Mouse (Mus musculus) neural tube, embryonic 10.5 days (tissue): Measurements from ENCODE around the gene Bcl11b.

Experiments used
- DNase-seq: peaks from one replicate; pipeline ENCODE4 v3.0.0-alpha.2; 2017; ENCODE audit warnings: low spot score; ENCODE audit errors: extremely low spot score

Gene Bcl11b

DNA sequence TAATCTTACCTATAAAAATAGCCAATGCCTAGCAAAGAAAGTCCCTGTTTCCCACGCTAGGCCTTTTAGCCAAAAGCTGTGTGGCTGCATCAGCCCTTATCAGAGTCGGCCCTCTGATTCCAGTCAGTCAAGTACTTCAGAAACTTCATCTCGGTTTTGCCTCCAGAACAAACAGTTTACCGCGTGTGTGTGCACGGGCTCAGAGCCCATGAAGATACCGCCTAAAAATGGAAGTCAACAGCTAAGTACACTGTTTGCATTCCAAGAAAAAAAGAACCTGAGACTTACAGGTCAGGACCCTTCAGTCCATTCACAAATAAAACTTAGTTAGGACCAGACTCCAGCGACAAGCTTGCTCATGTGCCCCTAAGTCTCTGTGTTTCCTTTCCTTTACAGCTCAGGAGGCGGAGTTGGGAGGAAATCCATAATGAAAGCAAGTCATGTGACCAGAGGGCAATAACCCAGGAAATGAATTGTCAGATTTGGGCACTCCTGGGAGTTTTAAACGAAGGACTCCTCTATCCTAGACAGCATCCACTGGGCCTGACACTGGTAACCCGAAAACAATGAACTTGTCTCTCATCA, 29.8 kb downstream of the Bcl11b start:
- DNase-seq, result no peak

DNA sequence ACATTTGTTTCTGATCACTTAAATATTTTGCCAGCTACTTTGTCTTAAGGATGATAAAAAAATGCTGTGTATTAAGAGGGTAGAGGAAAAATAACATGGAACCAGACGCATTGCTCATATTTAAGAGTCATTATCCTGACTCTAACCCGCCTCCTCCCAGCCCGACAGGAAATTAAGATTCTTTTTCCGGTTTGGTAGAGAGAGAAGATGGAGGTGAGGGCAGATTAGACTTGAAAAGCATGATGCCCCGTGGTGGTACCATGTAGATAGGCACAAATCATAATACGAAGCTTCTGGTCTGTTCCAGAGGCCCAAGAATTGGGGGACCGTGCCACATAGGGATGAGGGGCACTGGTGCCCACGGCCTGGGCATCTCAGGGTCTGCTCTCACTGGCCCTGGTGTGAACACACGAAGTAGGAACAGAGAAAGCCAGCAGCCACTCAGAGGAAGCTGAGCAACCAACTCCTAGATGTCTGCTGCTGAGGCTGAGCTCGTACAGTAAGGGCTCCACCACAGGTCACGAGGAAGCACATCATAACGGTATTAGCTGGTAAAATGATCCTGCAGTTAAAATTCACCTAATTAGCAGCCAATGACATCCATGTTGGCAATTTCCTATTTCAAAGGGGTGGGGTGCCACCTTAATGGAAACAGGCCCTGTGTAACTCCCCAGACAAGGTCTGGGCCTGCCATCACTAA, 32.2 kb downstream of the Bcl11b start:
- DNase-seq, result no peak

DNA sequence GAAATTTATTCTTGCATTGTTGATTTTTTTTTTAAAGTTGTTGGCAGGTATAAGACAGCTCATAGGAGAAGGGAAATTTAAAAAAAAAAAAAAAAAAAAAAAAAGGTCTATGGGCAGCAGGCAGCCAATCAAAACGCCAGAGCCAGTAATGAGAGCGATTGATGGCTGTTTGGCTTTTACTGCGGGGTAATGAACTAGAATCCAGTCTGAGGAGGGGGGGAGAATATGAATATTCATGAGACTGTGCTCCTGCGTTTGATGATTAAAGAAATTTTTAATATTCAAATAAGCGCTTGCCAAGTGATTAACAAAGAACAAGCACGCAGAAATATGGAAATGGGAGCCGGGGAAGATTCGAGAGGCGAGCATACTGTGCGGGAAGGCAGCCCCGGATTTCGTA, 32.8 kb downstream of the Bcl11b start:
- no peak for DNase-seq

DNA sequence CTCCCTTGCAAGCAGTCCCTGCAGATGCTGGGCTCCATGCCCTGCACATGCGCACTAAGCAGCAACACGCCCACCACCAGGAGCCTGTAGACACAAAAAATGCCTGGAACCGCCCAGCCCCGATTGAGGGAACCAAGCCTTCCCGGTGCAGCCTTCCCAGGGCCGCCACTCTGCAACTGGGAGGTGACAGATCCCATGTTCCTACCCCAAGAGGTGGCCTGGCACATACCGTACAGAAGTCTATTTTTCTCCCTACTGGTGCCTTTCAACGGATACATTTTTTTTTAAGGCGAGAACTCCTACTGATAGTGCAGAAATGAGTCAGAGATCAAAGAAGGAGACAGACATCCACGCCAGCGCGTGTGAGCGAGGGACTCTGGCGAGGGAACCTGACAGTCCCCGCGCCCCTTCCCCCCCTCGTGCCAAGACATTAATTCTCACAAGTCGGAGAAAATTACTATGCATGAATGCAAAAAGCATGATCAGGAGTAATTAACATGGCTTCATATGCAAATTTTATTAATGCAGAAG, 33.5 kb downstream of the Bcl11b start:
- DNase-seq, result no peak

DNA sequence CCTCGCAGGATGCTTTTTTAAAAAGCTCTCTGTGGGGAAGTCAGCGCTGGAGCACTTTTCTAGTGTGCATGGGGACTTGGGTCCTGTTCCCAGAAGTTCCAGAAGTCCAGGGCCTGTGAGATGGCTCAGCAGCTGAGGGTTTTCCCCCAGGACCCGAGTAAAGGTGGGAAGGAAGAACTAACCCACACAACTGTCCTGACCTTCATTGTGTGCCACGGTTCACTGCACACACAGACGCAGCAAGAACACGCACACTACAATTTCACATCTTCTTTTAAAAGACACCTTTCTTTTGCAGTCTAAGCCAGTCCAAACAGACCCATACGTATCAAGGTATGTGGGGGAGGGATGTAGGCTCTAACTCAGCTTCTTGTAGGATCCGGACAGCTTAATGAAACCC, 34.3 kb downstream of the Bcl11b start:
- no peak for DNase-seq

DNA sequence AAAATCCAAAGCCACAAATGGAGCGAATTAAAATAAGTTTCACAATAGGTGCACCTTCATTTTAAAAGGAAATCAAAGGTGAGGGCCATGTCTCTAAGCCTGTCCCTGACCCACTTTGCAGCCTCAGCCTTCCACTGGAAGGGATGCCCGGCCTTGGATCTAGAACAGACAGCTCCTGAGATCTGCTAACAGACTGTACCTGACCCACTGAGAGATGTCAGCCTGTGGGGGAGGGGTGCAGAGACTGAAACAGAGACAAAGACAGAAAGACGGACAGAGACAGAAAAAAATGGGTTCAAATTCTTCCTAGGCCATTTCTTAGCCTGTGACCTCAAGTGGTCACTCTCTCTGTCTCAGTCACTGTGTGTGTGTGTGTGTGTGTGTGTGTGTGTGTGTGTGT, 35.1 kb downstream of the Bcl11b start:
- no peak for DNase-seq

DNA sequence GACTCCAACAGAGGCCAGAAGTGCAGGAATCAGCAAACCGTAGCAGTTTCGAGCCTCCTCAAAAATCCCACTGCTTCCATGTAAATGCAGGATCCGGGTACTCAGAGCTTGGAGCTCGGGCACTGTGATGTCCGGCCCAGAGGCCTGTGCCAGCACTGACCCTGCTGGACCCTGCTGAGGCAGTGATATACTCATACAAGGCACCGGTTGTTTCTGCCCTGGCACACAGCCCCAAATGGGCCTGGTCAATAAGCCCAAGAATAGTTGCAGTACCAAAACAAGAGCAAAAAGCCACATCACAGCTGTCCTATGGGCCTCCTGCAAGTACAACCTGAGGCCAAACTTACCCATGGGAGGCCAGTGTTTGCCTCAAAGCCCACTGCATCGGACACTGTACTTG, 36.4 kb downstream of the Bcl11b start:
- DNase-seq, result no peak

DNA sequence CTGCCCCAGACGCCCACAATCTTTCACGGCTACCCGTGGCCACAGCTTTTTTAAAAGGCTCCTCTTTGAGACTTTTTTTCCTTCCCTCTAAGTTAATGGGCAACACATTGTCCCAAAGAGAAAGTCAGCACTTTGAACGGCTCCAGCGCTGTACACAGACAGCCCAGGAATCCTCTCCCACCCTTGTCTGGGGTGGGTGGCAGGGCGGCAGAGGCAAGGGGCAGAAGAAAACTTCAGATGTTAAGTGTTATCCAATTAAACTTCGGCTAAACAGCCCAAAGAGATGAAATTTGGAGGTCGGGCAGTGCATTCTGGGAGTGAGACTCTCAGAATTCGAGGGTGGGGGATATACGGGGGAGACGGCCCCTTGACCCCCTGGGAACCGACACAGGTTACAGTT, 38.3 kb downstream of the Bcl11b start:
- no peak for DNase-seq

DNA sequence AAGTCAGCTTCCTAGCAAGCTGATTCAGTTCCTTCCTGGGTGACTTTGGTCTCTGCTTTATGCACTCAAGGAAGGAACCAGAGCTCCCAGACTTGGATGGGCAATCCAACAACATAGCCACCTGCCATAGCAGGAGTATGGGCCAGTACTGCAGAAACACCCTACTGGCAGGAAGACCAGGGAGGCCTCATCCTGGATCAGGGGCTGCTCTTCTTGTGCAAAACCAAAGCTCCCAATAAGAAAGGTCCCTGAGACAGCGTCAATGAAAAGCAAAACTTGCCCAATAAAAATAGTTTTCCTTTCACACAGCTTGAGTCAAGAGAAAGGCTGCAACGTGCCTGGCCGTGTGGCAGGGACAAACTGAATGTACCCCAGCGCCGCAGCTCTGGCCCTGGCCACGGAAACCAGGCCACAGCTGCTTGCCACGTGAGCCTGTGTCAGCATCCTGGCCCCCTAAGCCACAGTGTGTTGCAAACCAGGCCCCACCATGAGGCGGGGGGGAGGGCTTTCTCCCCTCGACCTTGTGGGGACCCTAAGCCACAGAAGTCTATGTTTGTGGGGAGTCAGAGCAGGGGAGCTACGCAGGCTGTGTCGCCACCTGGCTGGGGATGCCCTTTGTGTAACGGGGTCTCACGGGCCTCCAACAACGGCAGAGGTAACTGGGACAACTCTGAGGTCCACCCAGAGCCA, 38.9 kb downstream of the Bcl11b start:
- no peak for DNase-seq

DNA sequence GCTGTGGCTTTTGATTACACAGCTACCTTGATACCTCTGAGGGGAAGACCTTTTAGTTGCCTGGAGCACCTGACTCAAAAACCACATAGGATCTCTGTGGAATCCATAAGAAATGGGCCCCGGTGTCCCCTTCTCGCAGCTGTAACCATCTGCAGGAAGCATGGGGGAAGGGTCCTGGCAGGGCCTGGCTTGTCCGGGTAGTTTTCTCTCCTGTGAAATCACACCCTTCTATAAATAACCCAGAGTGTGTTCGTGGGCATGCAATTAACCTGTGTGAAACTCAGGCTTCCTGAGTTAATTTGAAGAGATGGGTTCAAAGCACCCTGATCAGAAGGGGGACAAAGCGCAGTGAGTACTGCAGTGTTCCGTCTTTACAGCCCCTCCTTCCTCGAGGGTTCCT, 40.5 kb downstream of the Bcl11b start:
- no peak for DNase-seq

DNA sequence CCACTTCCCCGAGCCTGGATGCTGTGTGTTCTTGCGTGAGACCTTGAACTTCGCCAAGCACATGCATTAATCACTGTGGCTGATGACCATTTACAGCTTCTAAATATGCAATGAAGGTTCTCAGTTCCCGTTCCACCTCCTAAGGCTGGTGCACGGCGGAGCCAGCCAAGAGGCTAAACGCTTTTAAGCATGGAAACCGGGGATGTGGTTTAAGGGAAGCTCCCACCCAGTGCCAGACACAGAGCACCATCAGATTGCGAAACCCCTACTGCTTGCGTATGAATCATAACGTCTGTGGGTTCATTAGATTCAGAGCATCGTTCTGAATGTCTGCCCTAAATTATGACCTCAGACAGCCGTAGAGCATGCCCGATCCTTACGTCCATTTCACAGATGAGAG, 41.6 kb downstream of the Bcl11b start:
- DNase-seq, result no peak

DNA sequence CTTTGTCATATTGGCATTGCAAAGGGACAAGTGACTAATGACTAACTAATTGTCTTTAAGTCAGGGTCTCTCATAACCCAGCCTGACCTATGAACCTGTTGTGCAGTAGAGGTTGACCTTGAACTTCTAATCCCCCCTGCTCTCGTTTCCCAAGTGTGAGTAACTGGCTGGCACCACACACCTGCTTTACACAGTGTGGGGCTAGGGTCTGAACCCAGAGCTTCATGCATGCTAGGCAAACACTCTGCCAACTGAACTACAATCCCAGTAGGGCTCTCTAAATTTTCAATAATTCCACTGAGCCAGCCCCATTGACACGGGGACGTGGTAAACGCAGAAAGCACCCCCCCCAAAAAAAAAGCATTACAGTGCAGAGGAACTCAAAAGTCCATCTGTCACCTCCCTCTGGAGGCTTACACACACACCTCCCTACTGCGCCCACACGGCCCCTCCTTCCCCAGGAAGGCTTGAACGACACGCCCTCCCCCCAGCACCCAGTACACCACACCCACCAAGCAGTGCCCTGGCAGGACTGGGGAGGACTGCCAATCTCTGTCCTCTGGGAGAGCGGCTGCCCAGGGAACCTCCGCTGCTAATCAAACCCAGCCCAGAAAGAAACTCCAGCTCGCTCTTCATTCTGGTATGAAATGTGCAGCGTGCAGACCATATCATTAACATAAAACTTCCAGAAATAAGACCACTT, 42.5 kb downstream of the Bcl11b start:
- DNase-seq, result no peak

DNA sequence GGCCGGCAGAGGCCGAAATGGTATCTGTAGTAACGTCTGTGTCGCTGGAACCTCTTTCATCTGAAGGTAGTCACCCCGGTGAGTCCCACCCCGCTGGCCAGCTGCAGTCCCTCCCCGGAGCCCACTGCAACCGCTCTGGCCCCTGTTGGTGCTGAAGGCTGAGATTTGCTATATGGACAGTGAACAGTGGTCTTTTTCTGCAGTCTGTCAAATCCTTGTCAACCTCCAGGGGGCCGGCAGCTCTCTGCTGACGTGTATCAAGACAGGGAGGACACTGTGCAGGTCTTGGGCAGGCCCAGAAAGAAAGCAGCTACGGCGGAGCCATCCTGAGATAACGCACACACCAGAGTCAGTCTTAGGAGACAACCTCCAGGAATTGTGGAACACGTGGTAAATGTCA, 43.0 kb downstream of the Bcl11b start:
- no peak for DNase-seq

DNA sequence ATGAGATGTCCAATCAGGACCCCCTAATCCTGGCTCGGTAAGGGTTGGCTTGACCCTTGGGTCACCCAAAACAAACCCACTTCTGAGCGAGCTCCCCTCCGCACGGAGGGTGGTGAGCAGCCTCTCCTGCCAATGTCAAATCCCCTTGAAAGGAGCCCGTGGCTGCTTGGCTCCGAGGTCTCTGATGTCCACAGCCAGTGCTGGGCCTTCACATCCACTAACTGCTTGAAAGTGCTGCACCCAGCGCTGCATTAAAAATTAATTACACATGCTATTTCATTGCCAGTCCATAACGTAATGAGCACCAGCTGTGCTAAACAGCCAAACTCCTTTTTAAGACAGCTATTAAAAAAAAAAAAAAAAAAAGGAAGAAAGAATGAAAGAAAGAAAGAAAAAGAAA, 43.5 kb downstream of the Bcl11b start:
- no peak for DNase-seq

DNA sequence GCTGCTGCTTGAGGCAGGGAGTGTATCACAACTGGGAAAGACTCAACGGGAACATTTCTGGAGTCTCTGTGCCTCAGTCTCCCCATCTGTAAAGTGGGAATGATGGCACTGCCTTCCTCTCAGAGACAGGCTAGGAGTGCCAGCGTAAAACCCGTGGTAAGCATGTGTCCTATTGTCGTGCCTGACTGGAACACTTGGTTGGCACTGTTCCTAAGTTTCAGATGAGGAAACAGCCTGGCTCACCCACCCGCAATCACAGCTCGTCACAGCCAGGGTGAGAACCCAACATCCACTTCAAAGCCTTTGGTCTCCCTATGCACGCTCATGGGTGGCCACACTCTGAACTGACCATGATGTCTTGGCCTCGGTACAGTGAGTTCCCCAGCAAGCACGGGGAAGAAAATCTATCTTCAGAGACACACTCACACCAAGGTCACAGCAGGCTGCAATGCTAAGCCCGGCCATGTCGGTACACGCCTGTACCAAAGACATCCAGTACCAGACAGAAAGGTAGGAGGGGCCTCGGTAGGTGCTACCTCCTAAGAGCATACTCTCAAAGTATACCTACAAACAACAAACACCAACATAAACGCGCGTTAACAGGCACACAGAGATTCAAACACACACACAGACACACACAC, 50.2 kb downstream of the Bcl11b start:
- no peak for DNase-seq

DNA sequence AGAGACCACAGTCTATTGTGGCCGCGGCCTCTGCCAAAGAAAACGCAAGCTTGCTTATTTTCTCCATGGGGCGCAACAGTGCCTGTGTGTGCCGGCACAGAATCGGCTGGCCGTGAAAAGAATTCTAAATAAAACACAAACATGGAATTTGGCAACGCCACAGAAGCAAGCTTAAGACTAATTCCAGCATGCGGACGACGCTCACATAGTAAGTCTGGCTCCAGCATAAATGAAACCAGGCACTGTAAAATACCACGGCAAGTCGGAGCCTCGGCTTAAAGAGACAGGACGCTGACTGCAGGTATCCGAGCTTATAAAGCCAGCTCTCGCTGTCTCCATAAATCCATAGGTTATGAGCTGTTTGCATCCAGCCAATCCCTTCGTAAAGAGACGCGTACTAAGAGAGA, 51.1 kb downstream of the Bcl11b start:
- DNase-seq, result no peak

DNA sequence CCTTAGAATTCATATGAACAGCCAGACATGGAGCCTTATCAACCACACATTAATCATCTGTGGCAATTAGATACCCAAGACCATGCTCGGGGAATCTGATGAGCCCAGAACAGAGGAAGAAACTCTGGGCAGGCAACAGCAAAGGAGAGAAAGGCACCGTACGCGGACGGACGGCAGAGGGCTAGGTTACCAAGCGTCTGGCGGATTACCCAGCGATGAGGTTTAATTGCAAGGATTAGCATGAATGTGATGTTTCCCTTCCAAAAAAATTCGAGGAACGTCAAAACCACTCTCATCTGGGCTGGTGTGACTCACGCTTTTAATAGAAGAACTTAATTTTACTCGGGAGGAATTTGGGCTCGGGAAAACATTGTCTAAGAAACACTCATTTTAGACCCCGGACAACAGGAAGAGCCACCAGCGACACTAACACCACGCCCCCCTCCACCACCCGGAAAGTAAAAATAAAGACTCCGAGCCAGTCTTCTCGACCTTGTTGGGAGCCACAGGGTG, 52.7 kb downstream of the Bcl11b start:
- no peak for DNase-seq

DNA sequence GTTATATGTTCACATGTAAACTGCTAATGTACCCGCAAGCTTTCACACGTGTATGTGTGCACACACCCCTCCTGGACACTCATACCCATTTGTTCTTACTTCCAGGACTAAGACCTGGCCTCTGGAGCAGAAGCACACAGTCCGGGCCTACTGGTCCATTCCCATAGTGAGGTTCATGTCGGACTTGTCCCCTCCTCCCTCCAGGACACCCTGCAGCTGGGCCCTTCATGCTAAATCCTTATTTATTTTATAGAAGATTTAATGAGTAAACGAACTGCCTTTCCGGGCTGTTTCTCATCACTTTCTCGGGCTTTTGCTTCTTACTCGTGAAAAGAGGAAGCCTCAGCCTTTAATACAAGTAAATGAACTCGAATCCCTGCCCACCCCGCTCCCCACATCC, 54.0 kb downstream of the Bcl11b start:
- DNase-seq, result no peak

DNA sequence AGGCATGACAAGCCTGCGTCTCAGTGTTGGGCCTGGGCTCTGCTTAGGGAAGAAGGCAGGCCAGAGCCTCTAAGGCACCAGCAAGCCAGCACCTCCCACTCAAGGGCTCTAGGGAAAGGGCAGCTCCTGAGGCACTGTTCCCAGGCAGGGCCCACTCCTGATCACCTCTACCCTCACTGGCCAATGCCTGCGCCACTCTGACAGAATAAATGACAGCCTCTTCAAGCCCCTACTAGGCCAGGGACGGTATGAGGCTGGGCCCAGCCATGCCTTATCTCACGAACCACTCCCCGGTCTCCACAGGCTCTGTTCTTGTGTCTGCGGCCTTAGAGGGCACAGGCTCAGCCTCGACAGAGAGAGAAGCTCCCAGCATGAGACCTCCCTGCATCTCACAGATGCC, 61.3 kb downstream of the Bcl11b start:
- no peak for DNase-seq

DNA sequence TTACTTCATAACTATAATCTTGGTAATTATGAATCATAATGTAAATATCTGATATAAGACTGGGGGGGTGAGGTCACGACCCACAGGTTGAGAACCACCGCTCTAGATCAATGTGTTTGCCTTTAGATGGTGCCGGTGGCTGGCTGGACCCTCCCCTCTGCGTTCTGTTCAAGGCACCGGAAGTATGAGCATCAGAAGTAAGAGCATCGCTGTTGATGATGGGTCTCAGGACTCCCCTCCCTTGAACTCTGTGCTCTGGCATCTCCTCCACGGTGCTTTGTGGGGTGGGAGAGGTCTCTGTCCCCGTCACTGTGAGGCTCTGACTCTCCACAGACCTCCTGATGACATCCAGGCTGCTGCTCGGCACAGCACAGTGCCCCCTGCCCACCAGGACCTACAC, 62.6 kb downstream of the Bcl11b start:
- no peak for DNase-seq

DNA sequence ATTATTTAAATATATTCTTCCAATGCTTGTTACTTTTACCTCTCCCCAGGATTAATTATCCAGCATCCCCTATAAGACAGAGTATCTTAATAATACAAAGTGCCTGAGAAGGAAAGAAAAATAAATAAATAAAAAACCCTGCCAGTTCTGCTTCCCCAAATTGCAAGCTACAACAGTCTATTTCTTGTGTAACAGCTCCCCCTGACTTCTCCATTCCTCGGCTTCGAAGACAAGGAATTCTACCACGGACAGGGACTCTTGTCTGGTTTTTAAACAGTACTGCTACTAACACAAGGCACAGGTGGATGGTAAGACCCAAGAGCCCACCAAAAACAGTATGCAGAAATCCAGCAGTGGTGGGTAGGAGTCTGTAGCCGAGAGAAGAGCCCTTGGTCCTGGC, 64.2 kb downstream of the Bcl11b start:
- DNase-seq, result no peak
